8 mouse cellular contexts compared by ENCODE assay signal in the genomic region with DNA sequence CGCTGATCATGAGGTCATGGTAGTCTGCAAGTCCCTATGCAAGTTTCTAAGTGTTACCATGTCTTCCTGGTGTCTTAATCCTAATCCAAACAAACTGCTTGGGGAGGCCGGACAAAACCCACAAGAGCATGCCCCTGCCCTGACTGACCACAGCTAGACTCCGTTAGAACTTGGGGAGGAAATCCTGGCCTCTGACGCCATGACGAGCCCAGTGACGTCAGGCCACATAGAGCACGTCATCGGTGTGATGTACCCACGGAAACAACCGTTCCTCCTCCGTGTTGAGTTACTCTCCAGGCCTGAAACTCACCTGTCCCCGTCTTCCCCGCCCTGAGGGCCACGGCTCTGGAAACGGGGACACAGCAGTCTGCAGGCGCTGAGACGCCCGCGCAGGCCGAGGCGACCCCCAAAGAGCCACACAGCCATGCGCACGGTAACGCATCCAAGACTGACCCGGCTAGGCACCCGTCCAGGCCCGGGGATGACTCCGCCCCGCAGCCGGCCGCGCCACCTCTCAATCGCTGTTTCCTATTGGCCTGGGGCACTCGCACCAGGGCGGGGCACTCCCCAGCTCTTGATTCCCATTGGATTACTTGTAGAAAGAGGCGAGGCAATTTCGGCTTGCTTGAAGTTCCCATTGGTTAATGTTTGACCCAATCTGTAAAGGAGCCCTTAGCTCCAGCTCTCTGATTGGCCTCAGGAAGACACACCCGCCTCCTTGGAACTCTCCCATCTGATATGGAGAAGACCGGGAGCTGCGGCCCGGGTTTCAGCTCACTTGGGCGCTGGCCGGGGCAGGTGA. TPM values are rescaled to one million over a fixed set of nuclear protein-coding genes. Genes with fewer than 3 reads are reported as not detected.
DNase-seq lines count a peak whose midpoint lies in the region; ATAC-seq and TF ChIP-seq lines count a peak whose summit lies in the region.

A gene (minus strand): TSS at position 495 of the 802 bp plus-strand sequence.
A gene (plus strand): TSS at position 704 of the 802 bp plus-strand sequence.

- peak within 1 kb of the TSS; percentile 71 for H3K9ac ChIP-seq in forebrain, embryonic 16.5 days (replicated peaks; ENCODE audit: low read depth, low read length)
- peak within 1 kb of the TSS; percentile 67 for H3K9ac ChIP-seq in lung, embryonic 14.5 days

- no peaks in the 10 kb centered on the region for H3K27me3 ChIP-seq in G1E (ENCODE audit: insufficient read depth, low read length)
- H3K27me3 ChIP-seq in forebrain, embryonic 16.5 days (replicated peaks; ENCODE audit: control insufficient read depth, insufficient read depth, low read length) = no peaks in the 10 kb centered on the region
- H3K27me3 ChIP-seq in lung, embryonic 14.5 days (ENCODE audit: insufficient read depth, low read length) = no peaks in the 10 kb centered on the region
- H3K27me3 ChIP-seq in thymus, adult 2 months (ENCODE audit: control insufficient read depth, insufficient read depth, low read length) = no peaks in the 10 kb centered on the region

- H3K4me1 ChIP-seq in G1E (ENCODE audit: insufficient read depth, low read depth, low read length) = peaks cover 21% of the 10 kb centered on the region
- peaks cover 10% of the 10 kb centered on the region for H3K4me1 ChIP-seq in forebrain, embryonic 16.5 days (replicated peaks; ENCODE audit: control insufficient read depth, insufficient read depth, low read length)
- peaks cover 9% of the 10 kb centered on the region for H3K4me1 ChIP-seq in lung, embryonic 14.5 days (ENCODE audit: insufficient read depth)
- H3K4me1 ChIP-seq in olfactory bulb, adult 2 months (ENCODE audit: control insufficient read depth, insufficient read depth, low read length) = peaks cover 9% of the 10 kb centered on the region; the same call in 1 of the 2 replicates
- peaks cover 6% of the 10 kb centered on the region for H3K4me1 ChIP-seq in thymus, adult 2 months (replicated peaks; ENCODE audit: control insufficient read depth, insufficient read depth, low read length)

- H3K4me3 ChIP-seq in G1E (ENCODE audit: low read depth, low read length) = peak within 1 kb of the TSS; percentile 76
- peak within 1 kb of the TSS; percentile 69 for H3K4me3 ChIP-seq in forebrain, embryonic 16.5 days (replicated peaks; ENCODE audit: low read length)
- peak within 1 kb of the TSS; percentile 77 for H3K4me3 ChIP-seq in layer of hippocampus, adult 2 months
- peak within 1 kb of the TSS; percentile 60 for H3K4me3 ChIP-seq in lung, embryonic 14.5 days (ENCODE audit: low read depth, low read length)
- H3K4me3 ChIP-seq in olfactory bulb, adult 2 months (ENCODE audit: insufficient read depth, low read depth, low read length) = peak within 1 kb of the TSS; percentile 72
- peak within 1 kb of the TSS; percentile 71 for H3K4me3 ChIP-seq in thymus, adult 2 months (ENCODE audit: control insufficient read depth, insufficient read depth, low read length)

- WGBS in forebrain, embryonic 16.5 days = 3% methylated on average over 43 of the region's 43 CpGs
- WGBS in lung, embryonic 14.5 days = 1% methylated on average over 43 of the region's 43 CpGs
- 2% methylated on average over 43 of the region's 43 CpGs for WGBS in olfactory bulb, adult 2 months
- WGBS in thymus, adult 2 months = 1% methylated on average over 43 of the region's 43 CpGs

- H3K4me2 ChIP-seq in forebrain, embryonic 16.5 days (ENCODE audit: low read length) = peak within 1 kb of the TSS; percentile 89
- H3K4me2 ChIP-seq in lung, embryonic 14.5 days = peak within 1 kb of the TSS; percentile 76

- ATAC-seq in G1E (ENCODE audit: extremely low read depth, insufficient number of reproducible peaks, low FRiP score, poor library complexity, severe bottlenecking) = peak; percentile 100
- ATAC-seq in forebrain, embryonic 16.5 days = peak; percentile 99
- peak; percentile 99 for ATAC-seq in lung, embryonic 14.5 days (ENCODE audit: insufficient read depth)

- peak; percentile 36; the same call in 1 of the 2 replicates for TF ChIP-seq POLR2A in olfactory bulb, adult 2 months (IDR thresholded peaks at IDR 0.05; ENCODE audit: insufficient read depth, low read depth, low read length)
- TF ChIP-seq POLR2A in thymus, adult 2 months (IDR thresholded peaks at IDR 0.05; ENCODE audit: control insufficient read depth, extremely low read depth, insufficient read depth, low read length, poor library complexity) = peak; percentile 43; the same call in 1 of the 2 replicates

- peak within 1 kb of the TSS; percentile 62 for H3K27ac ChIP-seq in forebrain, embryonic 16.5 days (ENCODE audit: low read length)
- peak within 1 kb of the TSS; percentile 86 for H3K27ac ChIP-seq in layer of hippocampus, adult 2 months
- H3K27ac ChIP-seq in lung, embryonic 14.5 days (ENCODE audit: low read depth) = peak within 1 kb of the TSS; percentile 76
- H3K27ac ChIP-seq in olfactory bulb, adult 2 months (ENCODE audit: insufficient read depth, low read depth, low read length) = peak within 1 kb of the TSS; percentile 47; the same call in 1 of the 2 replicates
- no peak within 1 kb of the TSS for H3K27ac ChIP-seq in thymus, adult 2 months (ENCODE audit: control insufficient read depth, insufficient read depth, low read length)

- intact Hi-C loops in heart, postnatal 36 days (cut with DNase I) = no loop called here

- no peaks in the 10 kb centered on the region for H3K9me3 ChIP-seq in G1E (replicated peaks)
- H3K9me3 ChIP-seq in forebrain, embryonic 16.5 days (ENCODE audit: control insufficient read depth, low read length) = no peaks in the 10 kb centered on the region
- H3K9me3 ChIP-seq in lung, embryonic 14.5 days (ENCODE audit: low read depth, low read length) = no peaks in the 10 kb centered on the region

- no peak for TF ChIP-seq CTCF in G1E (IDR thresholded peaks at IDR 0.05; ENCODE audit: low read depth, low read length)
- no peak for TF ChIP-seq CTCF in layer of hippocampus, adult 2 months (conservative IDR thresholded peaks at IDR 0.05)
- no peak for TF ChIP-seq CTCF in lung, embryonic 14.5 days (IDR thresholded peaks at IDR 0.05; ENCODE audit: low read depth)
- TF ChIP-seq CTCF in olfactory bulb, adult 2 months (IDR thresholded peaks at IDR 0.05; ENCODE audit: insufficient read depth, low read depth, low read length) = no peak
- TF ChIP-seq CTCF in thymus, adult 2 months (IDR thresholded peaks at IDR 0.05; ENCODE audit: borderline replicate concordance, control insufficient read depth, extremely low read depth, insufficient read depth, low read length, poor library complexity) = no peak

- peak; percentile 100 for DNase-seq in G1E (ENCODE audit: low spot score)
- DNase-seq in cerebellum, adult 18-20 months = peak; percentile 97 to 99
- DNase-seq in heart, postnatal 36 days = peak; percentile 97 to 98
- DNase-seq in layer of hippocampus, adult 2 months (ENCODE audit: low spot score in 2 of 2) = peak; percentile 98 to 99
- peak; percentile 99 for DNase-seq in lung, embryonic 14.5 days
- DNase-seq in thymus, adult 2 months = peak; percentile 97

- H3K36me3 ChIP-seq in G1E (replicated peaks) = peaks cover 62% of the 10 kb centered on the region
- H3K36me3 ChIP-seq in forebrain, embryonic 16.5 days (ENCODE audit: control insufficient read depth, insufficient read depth) = no peaks in the 10 kb centered on the region
- H3K36me3 ChIP-seq in lung, embryonic 14.5 days (ENCODE audit: insufficient read depth) = peaks cover 20% of the 10 kb centered on the region; the same call in 1 of the 2 replicates
- H3K36me3 ChIP-seq in thymus, adult 2 months (ENCODE audit: control insufficient read depth, insufficient read depth, low read length) = no peaks in the 10 kb centered on the region

RNA-seq across cellular contexts. Expression of the first gene that starts in this region (rescaled TPM):
- 9.1 and 10.6 TPM in 2 replicates for total RNA-seq in G1E (2014; fragmentation: Nextera tagmentation)
- 14.5 and 17.8 TPM in 2 replicates for total RNA-seq in G1E (2017)
- 23.1 and 29.5 TPM in 2 replicates for polyA plus RNA-seq in G1E (2012)
- polyA plus RNA-seq in forebrain, embryonic 16.5 days (2015; fragmentation: Nextera tagmentation; extraction: Ambion mirVana) = 20.1 and 27.7 TPM in 2 replicates
- total RNA-seq in heart, postnatal 36 days (2021) = 10 to 100 TPM; 16.2 to 18.3 TPM
- total RNA-seq in layer of hippocampus, adult 2 months (2021) = 10 to 100 TPM; 18.6 to 20.4 TPM
- polyA plus RNA-seq in lung, embryonic 14.5 days (2014; fragmentation: Nextera tagmentation; extraction: Ambion mirVana) = 30.4 and 32.4 TPM in 2 replicates
- not detected in 2 replicates for polyA plus RNA-seq in olfactory bulb, adult 2 months (2012; ENCODE audit: insufficient read depth, insufficient read length, low replicate concordance, missing spikeins)
- polyA plus RNA-seq in thymus, adult 2 months (2012; rRNA removed) = 13.5 and 15.1 TPM in 2 replicates

RNA-seq across cellular contexts. Expression of the second gene that starts in this region (rescaled TPM):
- total RNA-seq in G1E (2014; fragmentation: Nextera tagmentation) = 5.9 and 6.4 TPM in 2 replicates
- 23.4 and 25.6 TPM in 2 replicates for total RNA-seq in G1E (2017)
- 32.6 and 39.4 TPM in 2 replicates for polyA plus RNA-seq in G1E (2012)
- polyA plus RNA-seq in forebrain, embryonic 16.5 days (2015; fragmentation: Nextera tagmentation; extraction: Ambion mirVana) = 44.0 and 48.1 TPM in 2 replicates
- 10 to 100 TPM in 1 of 2 experiments, 1 to 10 TPM in 1; 9.3 to 12.2 TPM for total RNA-seq in heart, postnatal 36 days (2021)
- 10 to 100 TPM; 24.8 to 25.7 TPM for total RNA-seq in layer of hippocampus, adult 2 months (2021)
- polyA plus RNA-seq in lung, embryonic 14.5 days (2014; fragmentation: Nextera tagmentation; extraction: Ambion mirVana) = 48.4 and 49.2 TPM in 2 replicates
- not detected in 2 replicates for polyA plus RNA-seq in olfactory bulb, adult 2 months (2012; ENCODE audit: insufficient read depth, insufficient read length, low replicate concordance, missing spikeins)
- polyA plus RNA-seq in thymus, adult 2 months (2012; rRNA removed) = 20.8 and 25.9 TPM in 2 replicates

Comparison
In these comparisons a context has a peak if more than half of its experiments do, and no peak if none do; other contexts are left out.
1. RNA of the first gene that starts in this region (polyA plus RNA-seq): 30.4 to 32.4 TPM in lung, embryonic 14.5 days, 20.1 to 27.7 TPM in forebrain, embryonic 16.5 days, 23.1 to 29.5 TPM in G1E and 13.5 to 15.1 TPM in thymus, adult 2 months; not detected in olfactory bulb, adult 2 months; every median in the first group is over 10 times any median in the second.
2. RNA of the second gene that starts in this region (polyA plus RNA-seq): 48.4 to 49.2 TPM in lung, embryonic 14.5 days, 44.0 to 48.1 TPM in forebrain, embryonic 16.5 days, 32.6 to 39.4 TPM in G1E and 20.8 to 25.9 TPM in thymus, adult 2 months; not detected in olfactory bulb, adult 2 months; every median in the first group is over 10 times any median in the second.
3. Peak in every context shown above with its lines, with median percentiles within 50 percentile points of each other: ATAC-seq, DNase-seq and H3K4me3 ChIP-seq.